Mouse (Mus musculus) hematopoietic stem cell, adult 5-6 weeks (primary cell): ENCODE results near the gene Gm45233. TPM values are rescaled to one million over a fixed set of nuclear protein-coding genes. Genes with fewer than 3 reads are reported as not detected.

ENCODE experiments used
- ATAC-seq, 2 experiments: fragments of 125-278 bp in 1 of 2; replicated peaks in 1 of 2; 2 replicates each; pipeline ENCODE4 v1.8.0; 2016 to 2017; ENCODE audit warnings: inconsistent platforms in 2 of 2, mild to moderate bottlenecking in 2 of 2, moderate number of reproducible peaks in 2 of 2, low read depth in 1 of 2, moderate TSS enrichment in 1 of 2; ENCODE audit not compliant: low FRiP score in 2 of 2, poor library complexity in 2 of 2, severe bottlenecking in 2 of 2, insufficient read depth in 1 of 2, low TSS enrichment in 1 of 2
- total RNA-seq: library from RNA; stranded (forward); fragments of 172-1452, 232-1000 nt; gene quantifications from 2 replicates; pipeline ENCODE4 v1.2.3, GENCODE M21; 2017

Gene Gm45233
- total RNA-seq, 1 experiment from 2014 or later: 2.5 TPM

DNA sequence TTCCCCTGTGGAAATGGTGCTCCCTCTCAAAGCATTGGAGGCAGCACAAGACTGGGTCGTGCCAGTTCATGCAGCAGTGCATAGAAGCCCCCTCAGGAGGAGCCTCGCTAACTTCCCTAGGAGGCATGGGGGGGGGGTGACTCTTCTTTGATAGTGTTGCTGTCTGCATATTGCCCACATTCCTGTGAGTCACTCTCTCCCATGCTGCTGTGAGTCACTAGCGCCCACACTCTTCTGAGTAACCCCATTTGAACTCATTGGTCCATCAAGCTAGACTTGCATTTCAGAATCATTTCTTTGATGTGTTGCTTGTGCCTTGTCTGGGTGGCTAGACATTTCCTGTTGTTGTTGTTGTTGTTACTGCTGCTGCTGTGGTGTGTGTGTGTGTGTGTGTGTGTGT is 37.3 kb downstream of the Gm45233 start:
- no peak for ATAC-seq

- ATAC-seq: no peak
These were observed 38.3 kb downstream of the Gm45233 start for GRCm38 (mm10) chr7:43482090-43482716.

- peak in 1 of 2 experiments; percentile 33; a peak in 1 of 4 replicates for ATAC-seq
These were observed 39.3 kb downstream of the Gm45233 start for GRCm38 (mm10) chr7:43483236-43483635.

DNA sequence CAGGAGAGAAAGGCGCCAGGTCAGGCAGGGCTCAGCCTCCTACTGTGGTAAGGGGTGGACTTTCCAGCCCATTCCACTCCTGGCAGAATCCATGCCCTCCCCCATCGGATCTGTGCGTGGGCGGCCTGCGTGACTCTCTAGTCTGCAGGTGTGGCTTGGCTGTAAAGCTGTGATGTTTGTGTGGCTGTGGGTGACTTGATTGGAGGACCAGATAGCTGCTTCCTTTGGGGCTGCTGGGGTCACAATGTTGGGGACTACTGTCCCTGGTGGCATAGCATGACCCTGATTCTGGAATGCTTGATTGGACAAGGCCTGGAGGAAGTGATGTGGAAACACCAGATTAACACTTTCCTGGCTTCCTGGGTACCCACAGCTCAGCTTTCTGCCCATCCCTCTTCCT is 44.7 kb downstream of the Gm45233 start:
- no peak for ATAC-seq

- no peak for ATAC-seq
These were observed 45.8 kb downstream of the Gm45233 start, which contains the start of gene Iglon5 for GRCm38 (mm10) chr7:43489631-43490125. Gene Iglon5 (minus strand): TSS chr7:43490075.

DNA sequence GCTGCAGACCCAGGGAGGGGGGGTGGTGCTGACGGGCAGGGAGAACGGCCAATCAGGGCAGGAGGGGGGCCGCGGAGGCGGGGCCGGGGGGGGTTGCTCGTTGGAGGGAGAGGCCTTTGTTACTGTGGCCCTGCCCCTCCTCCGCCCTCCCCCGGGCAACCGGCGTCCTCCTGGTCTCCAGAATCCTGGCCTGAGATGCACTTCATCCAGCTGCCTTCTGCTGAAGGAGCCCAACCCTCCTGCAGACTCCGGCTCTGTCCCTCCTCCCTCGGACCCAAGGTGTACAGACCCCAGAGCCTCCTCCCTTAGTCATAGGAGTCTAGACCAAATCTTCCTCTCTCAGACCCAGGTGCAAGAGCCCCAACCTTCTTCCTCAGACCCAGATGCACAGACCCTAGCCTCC is 46.3 kb downstream of the Gm45233 start:
- no peak for ATAC-seq

DNA sequence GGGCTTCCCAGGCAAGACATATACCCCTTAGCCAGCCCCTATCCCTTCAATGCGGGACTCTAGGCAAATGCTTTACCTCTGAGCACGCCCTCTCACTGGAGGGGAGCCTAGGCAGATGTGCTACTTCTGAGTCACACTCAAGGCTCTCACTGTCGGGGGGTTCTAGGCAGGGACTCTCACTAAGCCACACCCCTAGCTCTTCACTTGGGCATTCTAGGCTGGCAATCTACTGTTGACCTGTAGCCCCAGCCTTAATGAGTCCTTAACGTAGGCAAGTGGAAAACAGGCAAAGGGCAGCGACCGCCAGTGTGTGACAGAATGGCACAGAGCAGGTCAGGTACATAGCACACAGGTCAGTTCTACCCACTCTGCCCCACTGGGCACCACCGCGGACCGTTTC is 46.9 kb downstream of the Gm45233 start:
- ATAC-seq: no peak

DNA sequence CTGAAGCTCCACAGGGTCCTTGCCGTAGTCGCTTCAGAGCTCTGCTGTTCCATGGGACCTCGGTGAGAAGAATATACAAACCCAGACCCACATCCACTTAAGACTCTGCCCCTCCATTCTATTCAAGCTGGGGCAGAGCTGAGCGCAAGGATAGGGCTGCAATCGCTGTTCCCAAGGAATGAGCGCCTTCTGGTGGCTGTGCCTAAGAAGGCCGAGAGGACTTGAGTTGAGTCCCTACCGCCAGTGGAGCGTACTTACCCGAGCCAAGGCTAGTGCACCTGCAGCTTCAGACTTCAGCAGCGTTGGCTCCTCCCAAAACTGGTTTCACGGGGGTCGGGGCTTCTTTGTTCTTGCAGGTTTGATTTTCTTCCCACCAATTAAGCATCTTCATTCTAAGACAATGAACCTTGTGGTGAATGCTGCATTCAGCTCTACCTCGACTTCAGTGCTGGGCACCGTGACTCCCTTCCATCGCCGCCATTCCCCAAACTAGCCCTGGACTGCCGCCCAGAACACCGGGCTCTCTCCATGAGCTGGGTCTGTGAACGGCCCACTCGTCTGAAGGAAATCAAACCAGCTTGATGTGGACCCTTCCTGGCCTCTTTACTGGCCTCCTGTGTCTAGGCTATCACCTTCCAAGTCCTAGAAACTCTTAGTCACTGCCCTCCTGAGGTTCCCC is 51.6 kb downstream of the Gm45233 start:
- ATAC-seq: peak; percentile 94 to 97

- peak; percentile 27 to 74; a peak in 3 of 4 replicates for ATAC-seq
These were observed 68.0 kb downstream of the Gm45233 start for GRCm38 (mm10) chr7:43511707-43512478.

GRCm38 (mm10) chr7:43512519-43512918 is 68.6 kb downstream of the Gm45233 start:
- ATAC-seq: no peak

Other genes starting within 250 kb of the Gm45233 start
- 23.1 and 28.8 TPM in 2 replicates for gene Zfp715, start 130.8 kb upstream of the Gm45233 start, total RNA-seq
- gene Siglecf, start 92.8 kb upstream of the Gm45233 start, total RNA-seq: 5.0 and 7.6 TPM in 2 replicates
- gene Siglecg, start 35.9 kb upstream of the Gm45233 start, total RNA-seq: 3.0 and 6.3 TPM in 2 replicates
- not detected in 2 replicates for gene Lim2, start 16.5 kb upstream of the Gm45233 start, total RNA-seq
- gene Nkg7, start 7.1 kb upstream of the Gm45233 start, total RNA-seq: 94.2 and 115 TPM in 2 replicates
- not detected in 2 replicates for gene Cldnd2, start 3.3 kb upstream of the Gm45233 start, total RNA-seq
- 316 and 319 TPM in 2 replicates for gene Etfb, start within 50 bp of the Gm45233 start, total RNA-seq
- 5.0 and 5.1 TPM in 2 replicates for gene Vsig10l, start 19.0 kb downstream of the Gm45233 start, total RNA-seq
- gene Iglon5, start 45.9 kb downstream of the Gm45233 start, total RNA-seq: not detected in 2 replicates
- gene 4931406B18Rik, start 61.8 kb downstream of the Gm45233 start, total RNA-seq: not detected in 2 replicates
- 26.9 and 29.0 TPM in 2 replicates for gene Cd33, start 100.3 kb downstream of the Gm45233 start, total RNA-seq
- gene Zfp658, start 118.1 kb downstream of the Gm45233 start, total RNA-seq: 6.1 and 6.6 TPM in 2 replicates
- gene Zfp719, start 135.5 kb downstream of the Gm45233 start, total RNA-seq: 10.9 and 15.6 TPM in 2 replicates
- not detected in 2 replicates for gene Zfp819, start 163.0 kb downstream of the Gm45233 start, total RNA-seq
- gene Ceacam18, start 190.6 kb downstream of the Gm45233 start, total RNA-seq: not detected in 2 replicates
- 1.7 and 4.1 TPM in 2 replicates for gene Siglece, start 216.0 kb downstream of the Gm45233 start, total RNA-seq
- gene Ctu1, start 227.9 kb downstream of the Gm45233 start, total RNA-seq: 6.3 and 9.8 TPM in 2 replicates
- not detected in 2 replicates for gene Klk14, start 246.3 kb downstream of the Gm45233 start, total RNA-seq